Mouse (Mus musculus) G1E (cell line): ENCODE results near the gene Hdac4.

ENCODE experiments used
- CTCF ChIP-seq: IDR thresholded peaks from 2 replicates; pipeline ENCODE4 v1.5.1; 2012; ENCODE audit warnings: low read depth, low read length, inconsistent platforms, mixed read lengths
- TAL1 ChIP-seq: conservative IDR thresholded peaks from 2 replicates; pipeline ENCODE4 v1.6.1; 2012; ENCODE audit warnings: low read depth, low read length, inconsistent platforms, mixed read lengths

GRCm38 (mm10) chr1:91992652-91993051 is 202.8 kb downstream of the Hdac4 start:
- no peak for TF ChIP-seq CTCF
- no peak for TF ChIP-seq TAL1
